Mouse (Mus musculus) C3H10T1/2 (cell line): ENCODE results near the gene Colgalt2. TPM values are rescaled to one million over a fixed set of nuclear protein-coding genes. Genes with fewer than 3 reads are reported as not detected.

Experiments used
- polyA plus RNA-seq, 2 experiments: library from polyadenylated mRNA; unstranded; fragments of >200 nt; fragmentation: generic; extraction: Trizol; gene quantifications; one replicate each; pipeline ENCODE4 v1.2.1; 2012; ENCODE audit warnings: missing spikeins in 2 of 2

Gene Colgalt2
- polyA plus RNA-seq = under 1 TPM in 1 of 2 experiments, not detected in 1; under 0.01 TPM

DNA sequence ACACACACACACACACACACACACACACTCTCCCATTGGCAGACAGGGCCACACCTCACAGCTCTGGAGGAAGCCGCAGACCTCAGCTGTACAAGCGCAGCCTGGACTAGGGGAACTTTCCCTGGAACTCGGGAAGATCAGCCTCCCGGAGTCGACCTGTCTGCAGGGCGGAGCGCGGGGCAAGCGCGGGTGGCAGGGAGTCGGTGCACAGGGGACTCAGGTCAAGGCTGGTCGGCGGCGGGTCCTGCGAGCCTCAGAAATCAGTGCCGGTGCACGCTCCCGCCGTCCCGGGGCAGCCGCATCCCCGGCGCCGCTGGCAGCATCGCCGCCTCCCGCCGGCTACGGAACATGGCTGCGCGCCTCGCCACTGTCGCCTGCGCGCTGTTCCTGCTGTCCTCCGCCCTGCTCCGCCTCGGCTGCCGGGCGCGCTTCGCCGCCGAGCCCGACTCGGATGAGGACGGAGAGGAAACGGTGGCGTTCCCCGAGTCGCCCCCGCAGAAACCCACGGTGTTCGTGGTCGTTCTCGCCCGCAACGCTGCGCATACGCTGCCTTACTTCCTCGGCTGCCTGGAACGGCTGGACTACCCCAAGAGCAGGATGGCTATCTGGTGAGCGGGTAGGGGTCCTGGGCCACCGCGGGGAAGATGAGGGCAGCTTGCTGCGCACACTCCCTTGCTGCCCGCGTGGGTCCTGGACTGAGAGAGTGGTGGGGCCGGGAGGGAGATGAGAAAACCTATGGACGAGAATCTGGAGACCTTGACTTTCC is at the start of gene Colgalt2:
Gene Colgalt2 (plus strand): TSS at position 41 of the 766 bp plus-strand sequence.

DNA sequence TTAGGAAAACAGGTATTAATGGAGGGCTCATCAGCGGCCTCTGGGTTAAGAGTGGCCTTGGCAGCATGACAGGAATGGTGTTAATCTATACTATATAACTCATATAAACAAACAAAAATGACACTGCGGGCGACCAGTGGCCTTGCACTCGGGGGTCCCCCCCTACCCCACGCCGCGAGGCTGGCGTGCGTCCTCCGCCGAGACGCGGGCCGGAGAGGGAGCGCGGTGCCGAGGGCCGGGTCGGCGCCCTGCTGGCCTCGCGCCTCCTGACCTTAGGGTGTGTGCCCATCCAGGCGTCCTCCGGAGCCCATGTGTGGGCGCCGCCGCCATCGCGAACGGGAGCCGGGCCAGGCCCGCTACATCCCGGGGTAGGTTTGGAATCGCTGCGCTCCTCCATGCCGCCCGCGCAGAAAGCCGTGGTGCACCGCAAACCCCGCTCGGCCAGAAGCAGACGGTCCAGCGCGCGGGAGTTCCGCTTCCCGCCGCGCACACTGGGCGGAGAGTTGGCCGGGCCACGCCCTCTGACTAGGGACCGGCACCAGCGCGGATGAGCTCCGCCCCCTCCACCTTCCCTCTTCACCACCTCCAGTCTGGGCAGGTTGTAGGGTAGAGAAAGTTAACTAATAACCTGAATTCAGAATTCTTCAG is 13.3 kb upstream of the Colgalt2 start, which contains the start of gene Tsen15:
Gene Tsen15 (minus strand): TSS at position 501 of the 648 bp plus-strand sequence.

Other genes with a start within 250 kb of the Colgalt2 start
- gene Tsen15, start 13.1 kb upstream of the Colgalt2 start, polyA plus RNA-seq = 10 to 100 TPM; 20.8 to 38.4 TPM